Mouse (Mus musculus) fibroblast of lung, adult 2 months (primary cell): ENCODE measurements at regions not wholly inside any gene's neighbourhood (a gene's known extent, or its start where the extent isn't known, plus 50 kb on each side); places are given as distances from the start of the nearest gene placed in this dataset.
"Not testable (repeated sequence)": the region's sequence is repeated elsewhere in the genome, so short reads cannot be mapped to it uniquely, and the experiment has no call there.

Source experiments
- DNase-seq: peaks from one replicate; pipeline ENCODE4 v3.0.0-alpha.2; 2011; ENCODE audit warnings: low read depth

DNA sequence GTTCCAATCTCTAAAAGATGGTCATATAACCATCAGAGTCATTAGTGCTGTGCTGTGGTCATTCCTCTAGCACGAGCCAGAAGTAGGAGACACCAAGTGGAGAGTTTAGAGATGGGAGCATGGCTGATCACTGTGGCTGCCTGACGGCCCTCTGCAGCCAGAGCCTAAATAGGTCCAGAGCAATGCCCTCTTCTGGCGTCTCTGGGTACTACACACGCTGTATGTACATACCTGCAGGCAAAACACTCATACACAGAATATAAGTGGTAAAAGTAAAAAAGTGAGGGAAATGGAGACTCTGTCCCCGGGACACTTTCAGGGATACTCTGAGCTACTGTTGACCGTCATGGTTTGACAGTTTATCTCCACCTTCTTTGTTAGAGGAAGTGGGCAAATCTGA is 91.4 kb downstream of the Gm21738 start:
- DNase-seq = no peak

DNA sequence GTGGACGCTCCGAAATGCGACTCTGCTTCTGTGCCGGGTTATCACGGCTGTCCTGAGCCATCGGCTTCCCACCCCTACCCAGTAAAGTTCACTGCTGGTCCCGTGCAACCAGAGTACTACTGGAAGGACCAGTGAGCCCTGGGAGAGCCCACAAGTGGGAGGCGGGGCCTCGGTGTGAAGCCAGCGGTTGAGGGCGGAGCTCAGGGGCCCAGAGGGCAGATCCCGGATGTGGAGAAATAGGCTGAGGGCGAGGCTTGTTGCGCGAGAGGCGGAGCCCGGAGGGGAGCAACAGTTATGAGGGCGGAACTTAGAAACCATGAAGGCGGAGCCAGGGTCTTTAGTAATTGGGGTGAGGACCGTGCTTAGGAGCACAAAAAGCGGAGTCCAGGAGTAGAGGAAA is 107.1 kb downstream of the Gm21738 start:
- DNase-seq = no peak

DNA sequence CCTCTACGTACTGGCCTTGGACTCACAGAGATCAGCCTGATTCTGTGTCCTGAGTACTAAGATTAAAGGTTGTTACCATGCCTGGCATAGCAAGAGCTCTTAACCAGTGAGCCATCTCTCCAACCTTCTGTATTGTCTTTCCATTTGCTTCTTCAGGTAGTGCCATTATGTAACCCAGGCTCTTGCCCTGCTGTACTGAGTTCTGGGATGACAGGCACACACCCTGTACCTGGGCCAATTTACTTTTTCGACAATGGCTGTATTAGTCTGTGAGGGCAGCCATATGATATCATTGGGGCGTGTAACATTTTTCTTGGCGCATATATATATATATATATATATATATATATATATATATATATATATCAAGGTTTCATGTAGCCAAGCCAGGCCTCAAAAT is 115.9 kb downstream of the Gm21738 start:
- not testable (repeated sequence) for DNase-seq

DNA sequence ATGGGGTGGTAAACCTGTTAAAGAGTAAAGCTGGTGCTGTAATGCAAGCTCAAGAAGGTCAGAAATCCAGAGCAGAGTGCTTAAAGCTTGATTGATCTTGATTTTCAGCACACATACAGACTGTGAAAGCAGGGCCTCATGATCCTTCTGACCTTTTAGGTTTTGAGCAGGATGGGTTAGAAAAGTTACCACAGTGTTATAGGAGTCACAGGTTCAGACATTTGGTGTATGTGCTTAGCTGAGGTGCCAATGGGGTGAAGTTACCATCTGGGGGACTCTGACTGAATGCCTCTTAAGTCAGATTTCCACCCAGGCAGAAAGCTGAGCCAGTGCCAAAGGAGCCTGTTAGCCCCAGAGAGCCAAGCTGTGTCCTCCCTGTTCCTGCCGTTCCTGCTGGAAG is 139.6 kb downstream of the Gm21738 start:
- no peak for DNase-seq

DNA sequence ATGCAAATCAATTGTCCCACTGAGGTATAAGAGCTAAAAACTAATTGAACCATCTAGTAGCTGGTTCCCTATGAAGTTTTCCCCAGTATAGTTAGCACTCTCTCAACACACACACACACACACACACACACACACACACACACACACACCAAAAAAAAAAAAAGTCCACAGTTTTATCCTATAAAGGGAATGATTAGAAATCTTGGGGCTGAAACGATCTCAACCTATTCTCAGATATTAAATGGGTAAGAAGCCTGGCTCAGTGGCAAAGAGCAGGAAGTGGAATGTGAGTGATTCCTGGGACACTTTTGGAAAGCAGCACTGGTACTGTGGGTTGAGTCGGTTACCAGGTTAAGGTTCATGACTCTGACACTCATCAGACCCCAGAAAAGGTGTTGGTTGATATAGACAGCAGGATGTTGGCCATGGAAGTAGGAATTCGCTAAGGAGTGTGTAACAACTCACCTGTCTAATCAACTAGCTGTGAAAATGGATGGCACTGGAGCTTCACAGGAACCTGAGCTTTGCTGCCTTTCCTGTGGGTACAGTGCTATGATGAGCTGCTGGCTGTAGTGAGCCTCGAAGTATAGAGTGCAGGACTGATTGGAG is 140.8 kb downstream of the Gm21738 start:
- peak; percentile 77 for DNase-seq
